Mouse (Mus musculus) lung, embryonic 15.5 days (tissue): ENCODE data around the gene Car14. TPM values are rescaled to one million over a fixed set of nuclear protein-coding genes. Genes with fewer than 3 reads are reported as not detected.
"Not testable (repeated sequence)": the region's sequence is repeated elsewhere in the genome, so short reads cannot be mapped to it uniquely, and the experiment has no call there.

Source experiments
- ATAC-seq: fragments of 200-750 bp; cut with Nextera tagmentation; 2 replicates; pipeline ENCODE4 v1.8.0; 2017; ENCODE audit warnings: moderate number of reproducible peaks, borderline replicate concordance; ENCODE audit not compliant: low FRiP score, low TSS enrichment; ENCODE audit errors: extremely low read depth
- H3K27ac ChIP-seq: fragments of 300-500 bp; sonication (generic); 2 replicates; pipeline ENCODE4 v1.5.1; 2015; ENCODE audit warnings: moderate library complexity, mild to moderate bottlenecking, inconsistent platforms
- H3K27me3 ChIP-seq: fragments of 300-500 bp; sonication (generic); 2 replicates; pipeline ENCODE4 v1.6.1; 2015; ENCODE audit warnings: inconsistent platforms
- H3K36me3 ChIP-seq: fragments of 300-500 bp; sonication (generic); 2 replicates; pipeline ENCODE4 v1.6.1; 2015; ENCODE audit warnings: inconsistent platforms
- H3K4me1 ChIP-seq: fragments of 300-500 bp; sonication (generic); 2 replicates; pipeline ENCODE4 v1.6.1; 2015; ENCODE audit warnings: inconsistent platforms
- H3K4me2 ChIP-seq: fragments of 300-500 bp; sonication (generic); 2 replicates; pipeline ENCODE4 v1.6.1; 2015; ENCODE audit warnings: inconsistent platforms, mild to moderate bottlenecking, moderate library complexity
- H3K4me3 ChIP-seq: fragments of 300-500 bp; sonication (generic); 2 replicates; pipeline ENCODE4 v1.5.1; 2015; ENCODE audit warnings: mild to moderate bottlenecking, inconsistent platforms
- H3K9ac ChIP-seq: fragments of 300-500 bp; sonication (generic); 2 replicates; pipeline ENCODE4 v1.6.1; 2015; ENCODE audit warnings: inconsistent platforms
- H3K9me3 ChIP-seq: fragments of 300-500 bp; sonication (generic); 2 replicates; pipeline ENCODE4 v1.6.1; 2016; ENCODE audit warnings: inconsistent platforms
- WGBS: fragments of 180-500 bp; shearing (Covaris S2); methylation state at CpG from one replicate; pipeline ENCODE4 v1.1.7; 2015; 5-methylcytosine and 5-hydroxymethylcytosine counted together
- polyA plus RNA-seq: library from polyadenylated mRNA; unstranded; fragments of >200 nt; fragmentation: Nextera tagmentation; extraction: Ambion mirVana; gene quantifications from 2 replicates; pipeline ENCODE4 v1.2.1, GENCODE M21; 2015

The Car14 gene
- polyA plus RNA-seq, 1 experiment from 2014 or later: 11.6 TPM

- Histone ChIP-seq H3K36me3 (peaks cover 7% of the 10 kb centered on the region), H3K4me1 (peaks cover 36% of the 10 kb centered on the region), H3K27me3 (peaks cover 20% of the 10 kb centered on the region), H3K9ac (no peak overlapping the region), H3K27ac (no peak overlapping the region), H3K9me3 (no peaks in the 10 kb centered on the region), H3K4me3 (no peak overlapping the region), H3K4me2 (no peak overlapping the region)
- no peak for ATAC-seq
- 40% methylated on average over 9 of the region's 9 CpGs for WGBS
Measured at GRCm38 (mm10) chr3:95901616-95902372, 2.7 kb downstream of the Car14 start.

GRCm38 (mm10) chr3:95899800-95900524 is 4.5 kb downstream of the Car14 start:
- 70% methylated on average over 13 of the region's 13 CpGs for whole genome bisulfite sequencing
- Histone ChIP-seq H3K27ac (no peak overlapping the region), H3K9me3 (no peaks in the 10 kb centered on the region), H3K36me3 (peaks cover 7% of the 10 kb centered on the region), H3K27me3 (peaks cover 12% of the 10 kb centered on the region), H3K4me1 (peaks cover 23% of the 10 kb centered on the region), H3K4me2 (no peak overlapping the region), H3K4me3 (no peak overlapping the region), H3K9ac (no peak overlapping the region)
- ATAC-seq: no peak

- H3K9me3 ChIP-seq, H3K9ac ChIP-seq, ATAC-seq, H3K27ac ChIP-seq, H3K36me3 ChIP-seq, H3K27me3 ChIP-seq: not testable (repeated sequence)
- 71% methylated on average over 7 of the region's 7 CpGs for WGBS
- peak overlapping the region; percentile 55 for H3K4me2 ChIP-seq
- peak overlapping the region; percentile 71; the same call in 1 of the 2 replicates for H3K4me3 ChIP-seq
- H3K4me1 ChIP-seq: peaks cover 28% of the 10 kb centered on the region
Measured at GRCm38 (mm10) chr3:95895501-95895900, 9.0 kb downstream of the Car14 start.

- peaks cover 7% of the 10 kb centered on the region for H3K36me3 ChIP-seq
- peak overlapping the region; percentile 71 for H3K4me3 ChIP-seq
- H3K9me3 ChIP-seq: no peaks in the 10 kb centered on the region
- WGBS: 5% methylated on average over 16 of the region's 16 CpGs
- H3K27ac ChIP-seq: peak overlapping the region; percentile 93
- H3K4me2 ChIP-seq: peak overlapping the region; percentile 55
- H3K9ac ChIP-seq: peak overlapping the region; percentile 70
- peaks cover 28% of the 10 kb centered on the region for H3K4me1 ChIP-seq
- no peaks in the 10 kb centered on the region for H3K27me3 ChIP-seq
- no peak for ATAC-seq
Measured at GRCm38 (mm10) chr3:95894317-95895160, 10.0 kb downstream of the Car14 start.

- Histone ChIP-seq H3K4me1 (peaks cover 28% of the 10 kb centered on the region), H3K9ac (peak within 1 kb of the TSS; percentile 70), H3K27ac (peak within 1 kb of the TSS; percentile 93), H3K4me3 (peak within 1 kb of the TSS; percentile 71), H3K4me2 (peak within 1 kb of the TSS; percentile 55)
- 1% methylated on average over 26 of the region's 43 CpGs for WGBS
- not testable (repeated sequence) for H3K36me3 ChIP-seq, H3K27me3 ChIP-seq, H3K9me3 ChIP-seq
- ATAC-seq: peak; percentile 98
Measured at GRCm38 (mm10) chr3:95893606-95894316, 10.7 kb downstream of the Car14 start, which contains the start of gene Aph1a. Gene Aph1a, plus strand, starts transcription at chr3:95893969.

- Histone ChIP-seq H3K36me3 (peaks cover 10% of the 10 kb centered on the region), H3K4me1 (peaks cover 28% of the 10 kb centered on the region), H3K27ac (peak overlapping the region; percentile 93), H3K27me3 (no peaks in the 10 kb centered on the region), H3K4me2 (peak overlapping the region; percentile 55), H3K9ac (peak overlapping the region; percentile 37; the same call in 1 of the 2 replicates), H3K4me3 (peak overlapping the region; percentile 71), H3K9me3 (no peaks in the 10 kb centered on the region)
- 13% methylated on average over 7 of the region's 7 CpGs for WGBS
- ATAC-seq: peak; percentile 39; the same call in 1 of the 2 replicates
Measured at GRCm38 (mm10) chr3:95893126-95893525, 11.4 kb downstream of the Car14 start.

- H3K4me1 ChIP-seq: peaks cover 28% of the 10 kb centered on the region
- H3K27ac ChIP-seq: peak overlapping the region; percentile 93
- peak overlapping the region; percentile 14 for H3K9ac ChIP-seq
- peak overlapping the region; percentile 55 for H3K4me2 ChIP-seq
- H3K36me3 ChIP-seq: peaks cover 6% of the 10 kb centered on the region; the same call in 1 of the 2 replicates
- ATAC-seq: no peak
- peak overlapping the region; percentile 71 for H3K4me3 ChIP-seq
- 23% methylated on average over 11 of the region's 11 CpGs for WGBS
- no peaks in the 10 kb centered on the region for H3K9me3 ChIP-seq
- no peaks in the 10 kb centered on the region for H3K27me3 ChIP-seq
Measured at GRCm38 (mm10) chr3:95892066-95893052, 12.1 kb downstream of the Car14 start.

GRCm38 (mm10) chr3:95891211-95892065 is 13.1 kb downstream of the Car14 start, which contains the start of gene BC028528:
Gene BC028528, minus strand, starts transcription at chr3:95892005.
- ATAC-seq: peak; percentile 36; the same call in 1 of the 2 replicates
- H3K4me2 ChIP-seq: peak within 1 kb of the TSS; percentile 55
- 14% methylated on average over 12 of the region's 12 CpGs for WGBS
- H3K27me3 ChIP-seq: no peaks in the 10 kb centered on the region
- H3K27ac ChIP-seq: peak within 1 kb of the TSS; percentile 93
- H3K4me3 ChIP-seq: peak within 1 kb of the TSS; percentile 71
- H3K9ac ChIP-seq: peak within 1 kb of the TSS; percentile 30
- H3K9me3 ChIP-seq: no peaks in the 10 kb centered on the region
- peaks cover 6% of the 10 kb centered on the region; the same call in 1 of the 2 replicates for H3K36me3 ChIP-seq
- peaks cover 28% of the 10 kb centered on the region for H3K4me1 ChIP-seq

- Histone ChIP-seq H3K27me3 (no peaks in the 10 kb centered on the region), H3K4me2 (peak overlapping the region; percentile 55; the same call in 1 of the 2 replicates), H3K27ac (no peak overlapping the region), H3K4me3 (no peak overlapping the region), H3K4me1 (peaks cover 20% of the 10 kb centered on the region), H3K9me3 (no peaks in the 10 kb centered on the region), H3K9ac (no peak overlapping the region), H3K36me3 (peaks cover 10% of the 10 kb centered on the region; the same call in 1 of the 2 replicates)
- ATAC-seq: no peak
- 65% methylated on average over 3 of the region's 3 CpGs for WGBS
Measured at GRCm38 (mm10) chr3:95889664-95890063, 14.8 kb downstream of the Car14 start.
